Mouse (Mus musculus) ES-Bruce4 (cell line): ENCODE results near the gene Drd4. TPM values are rescaled to one million over a fixed set of nuclear protein-coding genes. Genes with fewer than 3 reads are reported as not detected.
"Not testable (repeated sequence)": the region's sequence is repeated elsewhere in the genome, so short reads cannot be mapped to it uniquely, and the experiment has no call there.

Experiments used
- H3K27ac ChIP-seq: 2 replicates; pipeline ENCODE4 v1.5.1; 2012; ENCODE audit warnings: low read length, inconsistent platforms; ENCODE audit not compliant: insufficient read depth
- H3K27me3 ChIP-seq: 2 replicates; pipeline ENCODE4 v1.6.1; 2012; ENCODE audit warnings: mild to moderate bottlenecking, low read length, inconsistent platforms; ENCODE audit not compliant: control insufficient read depth, poor library complexity, insufficient read depth, severe bottlenecking
- H3K36me3 ChIP-seq: 2 replicates; pipeline ENCODE4 v1.6.1; 2012; ENCODE audit warnings: inconsistent platforms, mild to moderate bottlenecking, low read length, moderate library complexity; ENCODE audit not compliant: control insufficient read depth, poor library complexity, insufficient read depth, severe bottlenecking
- H3K4me1 ChIP-seq: one replicate; pipeline ENCODE4 v1.8.1; 2011; ENCODE audit warnings: low read length; ENCODE audit not compliant: control insufficient read depth, insufficient read depth
- H3K4me3 ChIP-seq: 2 replicates; pipeline ENCODE4 v1.5.1; 2011; ENCODE audit warnings: low read depth, mild to moderate bottlenecking, low read length
- H3K9ac ChIP-seq: 2 replicates; pipeline ENCODE4 v1.6.1; 2012; ENCODE audit warnings: low read depth, mild to moderate bottlenecking, inconsistent platforms; ENCODE audit not compliant: poor library complexity, severe bottlenecking
- H3K9me3 ChIP-seq: replicated peaks from 2 replicates; pipeline ENCODE4 v1.6.1; 2012; ENCODE audit warnings: mild to moderate bottlenecking, low read length, inconsistent platforms; ENCODE audit not compliant: control insufficient read depth, poor library complexity, insufficient read depth, severe bottlenecking
- CTCF ChIP-seq: IDR thresholded peaks from one replicate; pipeline ENCODE4 v1.8.1; 2011; ENCODE audit warnings: low read depth, low read length
- EP300 ChIP-seq: IDR thresholded peaks from 2 replicates; pipeline ENCODE4 v1.6.1; 2011; ENCODE audit warnings: low read depth, low read length; ENCODE audit not compliant: insufficient read depth
- POLR2A ChIP-seq: IDR thresholded peaks from one replicate; pipeline ENCODE4 v1.8.1; 2011; ENCODE audit warnings: low read length; ENCODE audit not compliant: insufficient read depth
- polyA plus RNA-seq: library from polyadenylated mRNA; stranded (reverse); fragments of >200 nt; gene quantifications from 2 replicates; pipeline ENCODE4 v1.2.4, GENCODE M21; 2011; ENCODE audit warnings: low read depth; ENCODE audit not compliant: missing spikeins, insufficient read depth, insufficient read length

Drd4 gene
- polyA plus RNA-seq = 0.21 and 0.65 TPM in 2 replicates

DNA sequence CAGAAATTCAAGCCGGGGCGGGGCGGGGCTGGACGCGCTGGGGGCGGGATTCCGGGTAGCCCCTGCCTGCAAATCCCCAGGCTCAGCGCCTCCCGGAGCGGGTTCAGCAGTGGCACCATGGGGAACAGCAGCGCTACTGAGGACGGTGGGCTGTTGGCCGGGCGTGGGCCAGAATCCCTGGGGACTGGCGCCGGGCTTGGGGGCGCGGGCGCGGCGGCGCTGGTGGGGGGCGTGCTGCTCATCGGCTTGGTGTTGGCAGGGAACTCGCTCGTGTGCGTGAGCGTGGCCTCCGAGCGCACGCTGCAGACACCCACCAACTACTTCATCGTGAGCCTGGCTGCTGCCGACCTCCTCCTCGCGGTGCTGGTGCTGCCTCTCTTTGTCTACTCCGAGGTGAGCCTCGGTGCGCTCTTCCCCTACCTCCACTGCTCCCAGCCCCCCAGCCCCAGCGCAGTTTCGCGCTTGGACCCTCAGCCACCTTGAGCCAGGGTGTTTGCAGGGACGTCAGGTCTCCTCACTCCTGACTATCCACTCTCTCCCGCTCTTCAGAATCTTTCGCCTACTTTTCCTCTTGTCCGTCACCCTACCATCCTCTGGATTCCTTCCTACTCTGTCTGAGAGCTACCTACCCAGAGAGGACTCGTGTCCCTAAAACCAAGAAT lies at the start of gene Drd4:
Gene Drd4, plus strand, starts transcription at position 86 of the 662 bp plus-strand sequence.
- no peaks in the 10 kb centered on the region for H3K36me3 ChIP-seq
- H3K4me1 ChIP-seq = peaks cover 3% of the 10 kb centered on the region
- H3K27ac ChIP-seq = no peak within 1 kb of the TSS
- peak within 1 kb of the TSS; percentile 46 for H3K9ac ChIP-seq
- H3K9me3 ChIP-seq = no peaks in the 10 kb centered on the region
- peaks cover 15% of the 10 kb centered on the region for H3K27me3 ChIP-seq
- TF ChIP-seq CTCF (no peak), POLR2A (no peak), EP300 (no peak)
- peak within 1 kb of the TSS; percentile 68 for H3K4me3 ChIP-seq

DNA sequence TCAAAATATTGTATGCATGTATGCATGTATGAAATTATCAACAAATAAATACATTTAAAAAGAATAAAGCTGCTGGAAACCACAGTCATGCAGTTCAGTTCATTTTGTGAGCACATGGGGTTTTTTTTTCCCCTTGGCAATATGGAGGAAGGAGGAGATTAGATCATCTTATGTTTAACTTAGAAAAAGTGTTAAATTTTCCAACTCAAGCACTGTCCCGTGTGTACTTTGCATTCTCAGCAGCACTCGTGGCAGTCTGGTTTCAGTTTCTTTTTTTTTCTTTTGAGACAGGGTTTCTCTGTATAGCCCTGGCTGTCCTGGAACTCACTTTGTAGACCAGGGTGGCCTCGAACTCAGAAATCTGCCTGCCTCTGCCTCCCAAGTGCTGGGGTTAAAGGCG lies 41.3 kb upstream of the Drd4 start:
- H3K36me3 ChIP-seq = peaks cover 85% of the 10 kb centered on the region

GRCm38 (mm10) chr7:141256159-141256558 lies 35.6 kb upstream of the Drd4 start:
- H3K4me3 ChIP-seq = no peak overlapping the region
- no peak overlapping the region for H3K27ac ChIP-seq
- H3K9me3 ChIP-seq = no peaks in the 10 kb centered on the region
- no peaks in the 10 kb centered on the region for H3K27me3 ChIP-seq
- peaks cover 83% of the 10 kb centered on the region for H3K36me3 ChIP-seq
- H3K9ac ChIP-seq = no peak overlapping the region
- H3K4me1 ChIP-seq = no peaks in the 10 kb centered on the region
- TF ChIP-seq EP300 (no peak), CTCF (no peak), POLR2A (no peak)

More for the DNA sequence above, 41.3 kb upstream of the Drd4 start:
- H3K27ac ChIP-seq, H3K4me3 ChIP-seq, H3K9ac ChIP-seq, H3K27me3 ChIP-seq, H3K4me1 ChIP-seq, H3K9me3 ChIP-seq: not testable (repeated sequence)

- Histone ChIP-seq H3K36me3 (peaks cover 56% of the 10 kb centered on the region), H3K27me3 (no peaks in the 10 kb centered on the region), H3K27ac (no peak overlapping the region), H3K4me3 (no peak overlapping the region), H3K4me1 (no peaks in the 10 kb centered on the region), H3K9me3 (no peaks in the 10 kb centered on the region), H3K9ac (no peak overlapping the region)
- TF ChIP-seq POLR2A (no peak), EP300 (no peak)
Measured at GRCm38 (mm10) chr7:141261480-141261879, 30.3 kb upstream of the Drd4 start.

GRCm38 (mm10) chr7:141263640-141264039 lies 28.2 kb upstream of the Drd4 start:
- no peak for TF ChIP-seq EP300
- Histone ChIP-seq H3K27ac (no peak overlapping the region), H3K4me1 (no peaks in the 10 kb centered on the region), H3K9ac (no peak overlapping the region), H3K27me3 (no peaks in the 10 kb centered on the region), H3K36me3 (peaks cover 35% of the 10 kb centered on the region), H3K9me3 (no peaks in the 10 kb centered on the region), H3K4me3 (no peak overlapping the region)

- H3K4me1 ChIP-seq = no peaks in the 10 kb centered on the region
- H3K36me3 ChIP-seq = peaks cover 31% of the 10 kb centered on the region
- H3K4me3 ChIP-seq = no peak overlapping the region
- no peak overlapping the region for H3K9ac ChIP-seq
- H3K27ac ChIP-seq = no peak overlapping the region
- no peaks in the 10 kb centered on the region for H3K27me3 ChIP-seq
- no peak for TF ChIP-seq EP300
- TF ChIP-seq CTCF = no peak
- TF ChIP-seq POLR2A = no peak
- H3K9me3 ChIP-seq = no peaks in the 10 kb centered on the region
Measured at GRCm38 (mm10) chr7:141264041-141264700, 27.6 kb upstream of the Drd4 start.
